Mouse (Mus musculus) ES-E14 (cell line): ENCODE results near the gene Bach1.
"Not testable (repeated sequence)": the region's sequence is repeated elsewhere in the genome, so short reads cannot be mapped to it uniquely, and the experiment has no call there.

Source experiments
- HCFC1 ChIP-seq: IDR thresholded peaks from 2 replicates; pipeline ENCODE4 v1.6.1; 2012; ENCODE audit warnings: low read length, inconsistent platforms, borderline replicate concordance; ENCODE audit not compliant: insufficient read depth
- MAFK ChIP-seq: IDR thresholded peaks from 2 replicates; pipeline ENCODE4 v1.6.1; 2014; ENCODE audit warnings: mild to moderate bottlenecking, low read depth, low read length, inconsistent platforms; ENCODE audit not compliant: insufficient read depth
- ZNF384 ChIP-seq: IDR thresholded peaks from 2 replicates; pipeline ENCODE4 v1.6.1; 2012; ENCODE audit warnings: low read depth, low read length, inconsistent platforms

DNA sequence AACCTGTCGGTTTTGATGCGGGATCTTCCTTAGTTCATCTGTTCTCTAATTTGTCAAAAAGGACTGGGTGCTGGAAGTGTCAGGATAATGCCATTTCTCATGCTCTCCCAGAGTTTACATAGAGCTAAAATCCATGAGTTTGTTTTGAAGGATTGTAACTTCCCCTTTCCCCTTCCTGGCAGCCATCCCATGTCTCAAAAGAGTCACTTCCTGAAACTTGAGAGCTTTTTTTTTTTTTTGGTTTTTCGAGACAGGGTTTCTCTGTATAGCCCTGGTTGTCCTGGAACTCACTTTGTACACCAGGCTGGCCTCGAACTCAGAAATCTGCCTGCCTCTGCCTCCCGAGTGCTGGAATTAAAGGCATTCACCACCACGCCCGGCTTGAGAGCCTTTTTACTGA lies 9.9 kb upstream of the Bach1 start:
- not testable (repeated sequence) for TF ChIP-seq MAFK, HCFC1
- TF ChIP-seq ZNF384 = 0 out of 2 replicates have a peak, but pooled peaks have one; percentile 20
